Mouse (Mus musculus) lung, adult 2 months (tissue): ENCODE data around the gene Kpnb1.

Source experiments
- CTCF ChIP-seq: fragments of 200-500 bp; IDR thresholded peaks from 2 replicates; pipeline ENCODE4 v1.5.1; 2011; ENCODE audit warnings: mild to moderate bottlenecking, low read length, control low read depth; ENCODE audit not compliant: insufficient read depth
- POLR2A ChIP-seq: fragments of 200-500 bp; IDR thresholded peaks from 2 replicates; pipeline ENCODE4 v1.6.1; 2011; ENCODE audit warnings: low read depth, mild to moderate bottlenecking, control low read depth, low read length, borderline replicate concordance; ENCODE audit errors: extremely low read depth

GRCm38 (mm10) chr11:97181061-97181460 is 6.6 kb downstream of the Kpnb1 start:
- TF ChIP-seq CTCF (no peak), POLR2A (no peak)
